Mouse (Mus musculus) cerebellum, adult 2 months (tissue): Measurements from ENCODE around the gene Gm49510. TPM values are rescaled to one million over a fixed set of nuclear protein-coding genes. Genes with fewer than 3 reads are reported as not detected.

Experiments used
- DNase-seq, 2 experiments: peaks; one replicate each; pipeline ENCODE4 v3.0.0; 2021
- H3K27ac ChIP-seq: fragments of 200-500 bp; 2 replicates; pipeline ENCODE4 v1.5.1; 2012; ENCODE audit warnings: low read length, control low read depth, inconsistent platforms; ENCODE audit not compliant: insufficient read depth
- H3K27me3 ChIP-seq: fragments of 200-500 bp; 2 replicates; pipeline ENCODE4 v1.6.1; 2012; ENCODE audit warnings: inconsistent platforms, mild to moderate bottlenecking, low read length, moderate library complexity; ENCODE audit not compliant: control insufficient read depth, insufficient read depth
- H3K4me1 ChIP-seq: fragments of 200-500 bp; 2 replicates; pipeline ENCODE4 v1.6.1; 2011; ENCODE audit warnings: low read length; ENCODE audit not compliant: control insufficient read depth, insufficient read depth
- H3K4me3 ChIP-seq: fragments of 200-500 bp; replicated peaks from 2 replicates; pipeline ENCODE3; 2011; ENCODE audit warnings: mild to moderate bottlenecking, low read depth, low read length, control low read depth; ENCODE audit not compliant: insufficient read depth
- CTCF ChIP-seq: fragments of 200-500 bp; IDR thresholded peaks from 2 replicates; pipeline ENCODE4 v1.5.1; 2011; ENCODE audit warnings: low read depth, mild to moderate bottlenecking, control low read depth, low read length, moderate library complexity, borderline replicate concordance; ENCODE audit not compliant: insufficient read depth
- POLR2A ChIP-seq: fragments of 200-500 bp; IDR thresholded peaks from 2 replicates; pipeline ENCODE4 v1.6.1; 2011; ENCODE audit warnings: low read length, control low read depth, borderline replicate concordance; ENCODE audit not compliant: insufficient read depth
- WGBS: fragments of 180-500 bp; shearing (Covaris S2); methylation state at CpG from one replicate; pipeline ENCODE4 v1.1.7; 2018; 5-methylcytosine and 5-hydroxymethylcytosine counted together
- polyA plus RNA-seq: library from polyadenylated mRNA; depleted of rRNA; stranded (reverse); fragments of >200 nt; gene quantifications from 2 replicates; pipeline ENCODE4 v1.2.3, GENCODE M21; 2012

The Gm49510 gene
- polyA plus RNA-seq, 1 experiment: 0.10 TPM

- H3K27ac ChIP-seq: peak within 1 kb of the TSS; percentile 31
- DNase-seq: peak; percentile 88 to 96
- no peak for TF ChIP-seq CTCF
- TF ChIP-seq POLR2A: peak; percentile 65; the same call in 1 of the 2 replicates
- H3K27me3 ChIP-seq: no peaks in the 10 kb centered on the region
- WGBS: 0% methylated on average over 24 of the region's 24 CpGs
- H3K4me3 ChIP-seq: peak within 1 kb of the TSS; percentile 77
- 0 out of 2 replicates have a peak, but pooled peaks cover 3% of the 10 kb centered on the region for H3K4me1 ChIP-seq
Measured at GRCm38 (mm10) chr15:78947657-78948056, 48.2 kb downstream of the Gm49510 start, which contains the start of gene Triobp. TSS of gene Triobp (plus strand) at chr15:78947724.

- Histone ChIP-seq H3K27ac (peak overlapping the region; percentile 31), H3K4me3 (peak overlapping the region; percentile 77), H3K4me1 (0 out of 2 replicates have a peak, but pooled peaks cover 3% of the 10 kb centered on the region), H3K27me3 (no peaks in the 10 kb centered on the region)
- peak in 1 of 2 experiments; percentile 38 for DNase-seq
- no peak for TF ChIP-seq POLR2A
- WGBS: 1% methylated on average over 11 of the region's 11 CpGs
Measured at GRCm38 (mm10) chr15:78948152-78948725, 48.8 kb downstream of the Gm49510 start.

DNA sequence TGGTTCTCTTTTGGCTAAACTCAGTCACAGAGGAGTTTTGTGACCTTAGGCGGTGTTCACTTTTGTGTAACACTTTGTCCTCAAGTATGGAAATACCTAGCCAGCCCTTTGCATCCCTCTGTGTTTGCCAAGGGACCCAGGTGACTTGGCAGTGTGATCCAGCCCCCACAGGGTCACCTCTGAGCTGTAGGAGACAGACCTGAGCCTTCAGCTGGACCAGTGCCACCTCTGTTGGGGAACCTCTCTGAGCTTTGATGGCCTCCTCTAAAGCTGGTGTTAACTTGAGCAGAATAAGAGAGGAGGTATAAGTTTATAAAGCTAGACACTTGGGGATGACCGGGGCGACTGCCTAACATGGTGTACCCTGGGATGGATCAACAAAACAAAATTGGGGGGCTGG lies 49.4 kb downstream of the Gm49510 start:
- no peaks in the 10 kb centered on the region for H3K27me3 ChIP-seq
- H3K4me3 ChIP-seq: no peak overlapping the region
- DNase-seq: peak in 1 of 2 experiments; percentile 45
- 96% methylated on average over 3 of the region's 3 CpGs for WGBS
- TF ChIP-seq POLR2A (no peak), CTCF (no peak)
- H3K4me1 ChIP-seq: 0 out of 2 replicates have a peak, but pooled peaks cover 3% of the 10 kb centered on the region
- H3K27ac ChIP-seq: no peak overlapping the region

DNA sequence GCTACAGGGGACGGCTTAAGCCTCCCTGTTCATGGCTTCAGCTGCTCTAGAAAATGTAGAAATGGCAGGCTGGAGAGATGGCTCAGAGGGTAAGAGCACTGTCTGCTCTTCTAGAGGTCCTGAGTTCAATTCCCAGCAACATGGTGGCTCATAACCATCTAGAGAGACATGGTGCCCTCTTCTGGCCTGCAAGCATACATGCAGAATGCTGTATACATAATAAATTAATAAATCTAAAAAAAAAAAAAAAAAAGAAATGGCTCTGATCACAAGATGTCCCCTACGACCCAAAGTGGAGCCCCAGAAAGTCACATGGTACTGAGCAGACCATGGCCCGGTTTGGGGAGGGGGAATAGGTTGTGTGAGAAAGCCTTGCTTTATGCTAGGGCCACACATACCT lies 56.2 kb downstream of the Gm49510 start:
- no peak for TF ChIP-seq POLR2A
- TF ChIP-seq CTCF: no peak
- no peak overlapping the region for H3K27ac ChIP-seq
- WGBS: 70% methylated on average over 3 of the region's 3 CpGs
- H3K4me3 ChIP-seq: no peak overlapping the region
- DNase-seq: no peak
- peaks cover 5% of the 10 kb centered on the region; the same call in 1 of the 2 replicates for H3K4me1 ChIP-seq
- no peaks in the 10 kb centered on the region for H3K27me3 ChIP-seq

DNA sequence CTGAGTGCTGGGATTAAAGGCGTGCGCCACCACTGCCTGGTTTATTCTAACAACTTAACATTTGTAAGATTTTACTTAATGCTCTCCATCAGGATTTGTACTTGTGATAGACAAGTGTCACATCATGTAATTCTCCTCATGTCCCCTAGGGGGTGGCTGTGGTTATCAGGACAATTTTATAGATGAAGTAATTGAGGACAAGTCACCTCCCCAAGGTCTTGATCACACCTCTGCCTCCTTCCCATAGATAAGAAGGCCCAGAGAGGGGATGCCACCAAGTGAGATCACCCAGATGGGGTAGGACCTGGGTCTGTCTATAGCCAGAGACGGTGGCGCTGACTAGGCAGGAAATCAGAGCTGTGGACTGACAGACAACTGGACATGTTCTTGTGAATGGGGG lies 56.9 kb downstream of the Gm49510 start:
- 95% methylated on average over 4 of the region's 4 CpGs for whole genome bisulfite sequencing
- peak; percentile 26; the same call in 1 of the 2 replicates for TF ChIP-seq CTCF
- no peak for TF ChIP-seq POLR2A

GRCm38 (mm10) chr15:78957021-78957420 lies 57.6 kb downstream of the Gm49510 start:
- H3K27ac ChIP-seq: no peak overlapping the region
- H3K27me3 ChIP-seq: no peaks in the 10 kb centered on the region
- no peak overlapping the region for H3K4me3 ChIP-seq
- H3K4me1 ChIP-seq: peaks cover 3% of the 10 kb centered on the region; the same call in 1 of the 2 replicates
- DNase-seq: no peak
- TF ChIP-seq CTCF: no peak
- no peak for TF ChIP-seq POLR2A
- WGBS: 81% methylated on average over 15 of the region's 15 CpGs

More for the DNA sequence above, 56.9 kb downstream of the Gm49510 start:
- DNase-seq: peak in 1 of 2 experiments; percentile 45
- Histone ChIP-seq H3K4me3 (no peak overlapping the region), H3K4me1 (peaks cover 3% of the 10 kb centered on the region; the same call in 1 of the 2 replicates), H3K27me3 (no peaks in the 10 kb centered on the region), H3K27ac (no peak overlapping the region)

- WGBS: 92% methylated on average over 11 of the region's 11 CpGs
- Histone ChIP-seq H3K4me1 (peaks cover 12% of the 10 kb centered on the region), H3K27me3 (no peaks in the 10 kb centered on the region), H3K4me3 (no peak overlapping the region), H3K27ac (no peak overlapping the region)
- DNase-seq: no peak
- TF ChIP-seq CTCF (no peak), POLR2A (no peak)
Measured at GRCm38 (mm10) chr15:78959537-78959936, 60.1 kb downstream of the Gm49510 start.

- H3K27me3 ChIP-seq: no peaks in the 10 kb centered on the region
- TF ChIP-seq CTCF (no peak), POLR2A (no peak)
- WGBS: 44% methylated on average over 4 of the region's 4 CpGs
- H3K27ac ChIP-seq: no peak overlapping the region
- H3K4me3 ChIP-seq: no peak overlapping the region
- no peak for DNase-seq
- H3K4me1 ChIP-seq: peaks cover 12% of the 10 kb centered on the region
Measured at GRCm38 (mm10) chr15:78960088-78960487, 60.6 kb downstream of the Gm49510 start.
